Mouse (Mus musculus) lung, adult 18-20 months (tissue): ENCODE measurements at regions not wholly inside any gene's neighbourhood (a gene's known extent, or its start where the extent isn't known, plus 50 kb on each side); places are given as distances from the start of the nearest gene placed in this dataset.

Source experiments
- DNase-seq, 2 experiments: peaks; one replicate each; pipeline ENCODE4 v3.0.0; 2022; ENCODE audit warnings: mixed read lengths in 2 of 2

GRCm38 (mm10) chr1:142838663-142839062, 801.8 kb upstream of the B3galt2 start:
- no peak for DNase-seq

DNA sequence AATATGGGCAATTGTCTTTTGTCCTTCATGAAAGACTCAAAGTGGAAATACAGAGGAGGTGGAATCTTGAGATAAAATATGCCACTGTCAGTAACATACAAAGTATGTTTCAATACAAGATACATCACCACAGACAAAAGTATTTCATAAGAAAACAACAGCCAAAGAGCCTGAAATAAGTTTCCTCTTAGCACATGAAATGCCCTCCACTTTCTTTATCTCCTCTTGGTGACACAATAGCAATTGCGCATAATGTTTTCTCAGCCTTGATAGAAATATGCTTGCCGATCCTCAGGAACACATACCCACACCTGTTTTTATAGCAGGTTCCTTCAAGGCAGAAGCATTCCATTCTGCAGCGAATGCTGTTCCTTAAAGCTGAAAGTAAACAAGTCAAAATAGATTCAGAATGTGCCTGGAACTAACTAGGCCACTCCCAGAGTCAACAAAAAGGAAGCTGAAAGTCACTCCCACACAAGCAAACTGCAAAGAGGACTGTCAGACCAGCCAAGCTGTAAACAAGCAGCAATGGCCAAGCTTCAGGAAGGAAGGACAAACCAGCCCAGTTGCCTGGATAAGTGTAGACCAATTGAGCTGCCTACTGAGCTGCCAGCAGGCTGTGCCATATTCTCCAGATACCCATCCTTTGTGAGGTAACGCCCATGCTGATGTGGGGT, 773.3 kb upstream of the B3galt2 start:
- peak; percentile 3 for DNase-seq

GRCm38 (mm10) chr1:142891842-142892241, 748.6 kb upstream of the B3galt2 start:
- DNase-seq, result no peak

- no peak for DNase-seq
Observed at GRCm38 (mm10) chr1:142893156-142893555, 747.3 kb upstream of the B3galt2 start.

DNA sequence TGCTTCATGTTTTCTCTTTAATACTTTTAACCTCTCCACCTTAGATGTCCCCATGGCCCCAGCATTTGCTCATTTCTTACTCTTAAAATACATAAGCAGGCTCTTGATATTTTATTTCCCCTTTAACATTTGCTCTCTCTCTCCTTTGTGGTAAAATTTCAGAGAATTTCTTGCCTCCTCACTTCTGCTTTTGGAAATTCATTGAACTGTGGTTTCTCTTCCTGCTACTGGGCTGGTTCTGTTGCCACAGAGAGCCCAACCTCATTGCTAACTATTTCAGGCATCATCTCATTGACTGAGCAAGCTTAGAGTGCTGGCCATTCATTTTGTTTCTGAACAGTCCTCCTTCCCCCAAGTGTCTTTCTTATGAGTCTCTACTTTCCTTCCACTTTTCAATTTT, 746.3 kb upstream of the B3galt2 start:
- DNase-seq, result peak in 1 of 2 experiments; percentile 0

GRCm38 (mm10) chr1:142895081-142895480, 745.4 kb upstream of the B3galt2 start:
- no peak for DNase-seq

DNA sequence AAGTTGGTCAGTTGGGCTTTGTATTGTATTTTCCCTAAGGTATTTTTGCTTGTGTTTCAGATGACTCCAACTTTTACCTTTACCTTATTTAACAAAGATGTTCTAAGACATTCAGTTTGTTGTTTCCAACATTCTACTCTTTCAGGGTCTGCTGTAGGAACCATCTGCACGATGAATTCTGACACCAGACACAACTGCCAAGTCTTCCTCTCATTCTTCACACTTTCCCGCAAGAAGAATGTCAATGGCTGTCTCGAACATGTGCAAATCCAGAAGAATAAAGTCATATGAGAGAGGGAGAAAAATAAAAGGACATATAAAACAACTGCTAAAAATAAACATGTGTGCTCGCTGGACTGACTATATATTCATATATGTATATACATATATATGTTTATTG, 730.6 kb upstream of the B3galt2 start:
- no peak for DNase-seq

DNA sequence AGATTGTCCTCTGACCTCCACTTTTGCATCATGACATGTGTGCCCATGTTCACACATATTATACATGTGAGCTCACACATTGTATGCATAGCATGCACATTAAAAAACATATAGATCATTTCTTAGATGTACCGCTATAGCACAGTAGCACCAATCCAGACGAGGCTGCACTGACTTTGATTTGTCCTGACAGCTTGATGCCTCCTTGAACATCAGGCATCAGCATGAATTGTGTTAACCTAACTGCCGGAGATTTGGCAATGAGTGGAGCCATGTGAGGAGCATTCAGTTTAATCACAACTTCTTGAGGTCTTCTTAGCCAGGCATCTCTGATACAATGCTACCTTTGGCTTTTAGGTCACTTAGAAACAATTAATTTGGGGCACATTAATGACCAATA, 683.8 kb upstream of the B3galt2 start:
- no peak for DNase-seq

- DNase-seq, result no peak
Observed at GRCm38 (mm10) chr1:142971475-142971874, 669.0 kb upstream of the B3galt2 start.

GRCm38 (mm10) chr1:142973387-142973786, 667.1 kb upstream of the B3galt2 start:
- no peak for DNase-seq

- no peak for DNase-seq
Observed at GRCm38 (mm10) chr1:142982994-142983393, 657.5 kb upstream of the B3galt2 start.

DNA sequence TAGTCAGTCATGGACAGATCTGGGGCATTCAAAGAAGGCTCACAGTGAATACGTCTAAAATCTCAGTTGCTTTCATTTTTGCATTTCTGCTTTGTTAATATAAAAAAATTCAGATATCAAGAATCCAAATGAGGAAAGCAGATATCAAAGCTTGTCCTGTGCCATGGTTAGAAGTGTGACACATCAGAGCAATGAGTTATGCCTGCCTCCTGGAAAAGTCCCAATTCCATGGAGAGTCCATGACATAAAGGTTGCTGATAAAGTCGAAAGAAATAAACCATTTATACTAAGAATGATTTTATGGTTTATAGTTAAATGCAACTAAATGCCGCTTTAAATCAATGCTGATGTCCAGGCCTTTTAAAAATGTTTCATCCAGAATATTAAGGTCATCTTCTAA, 656.8 kb upstream of the B3galt2 start:
- no peak for DNase-seq

- DNase-seq, result no peak
Observed at GRCm38 (mm10) chr1:142985516-142985915, 654.9 kb upstream of the B3galt2 start.

DNA sequence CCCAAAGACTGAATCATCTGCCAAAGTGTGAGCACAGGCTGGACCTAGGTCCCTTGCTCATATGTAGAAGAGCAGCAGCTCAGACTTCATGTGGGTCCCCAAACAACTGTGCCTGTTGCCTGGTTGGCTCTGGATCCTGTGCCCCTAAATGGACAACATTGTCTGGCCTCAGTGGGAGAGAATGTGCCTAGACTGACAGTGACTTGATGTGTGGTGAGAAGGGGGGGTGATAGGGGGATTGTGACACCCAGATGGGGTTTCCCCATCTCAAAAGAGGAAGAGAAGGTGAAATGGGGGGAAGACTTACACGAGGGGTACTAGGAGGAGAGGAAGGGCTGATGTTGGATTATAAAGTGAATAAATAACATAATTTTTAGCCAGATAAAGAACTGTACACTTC, 640.2 kb upstream of the B3galt2 start:
- DNase-seq, result no peak

- no peak for DNase-seq
Observed at GRCm38 (mm10) chr1:143001112-143001511, 639.4 kb upstream of the B3galt2 start.

DNA sequence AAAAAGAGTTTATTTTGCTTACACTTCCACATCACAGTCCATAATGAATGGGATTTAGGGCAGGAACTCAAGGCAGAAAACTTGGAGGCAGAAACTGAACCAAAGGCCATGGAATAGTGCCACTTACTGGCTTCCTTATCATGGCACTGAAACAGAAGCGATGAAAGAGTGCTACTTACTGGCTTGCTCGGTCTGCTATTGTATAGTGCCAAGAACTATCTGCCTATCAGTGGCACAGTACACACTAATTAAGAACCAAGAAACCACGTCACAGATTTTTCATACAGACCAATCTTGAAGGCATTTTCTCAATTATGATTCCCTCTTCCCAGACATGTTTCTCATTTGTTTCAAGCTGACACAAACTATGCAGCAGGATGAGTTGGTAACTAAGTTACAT, 634.4 kb upstream of the B3galt2 start:
- DNase-seq, result no peak

- no peak for DNase-seq
Observed at GRCm38 (mm10) chr1:143019982-143020381, 620.5 kb upstream of the B3galt2 start.

DNA sequence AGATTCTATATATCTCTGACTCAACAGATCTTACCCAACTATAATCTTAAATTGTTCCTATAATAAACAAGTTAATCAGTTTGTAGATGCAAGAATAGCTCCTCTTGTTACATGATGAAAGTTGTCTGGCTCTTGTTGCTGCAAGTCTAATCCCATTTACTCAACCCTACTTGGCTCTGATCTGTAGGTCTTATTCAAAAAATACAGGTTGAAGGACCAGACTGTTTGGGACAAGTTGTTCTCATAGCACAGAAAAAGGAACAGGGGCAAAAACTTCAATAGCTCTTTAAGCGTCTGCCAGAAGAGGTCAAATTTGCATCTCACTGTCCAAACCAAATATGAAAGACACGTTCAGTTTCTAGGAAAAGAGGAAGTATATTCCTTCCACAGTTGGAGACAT, 587.3 kb upstream of the B3galt2 start:
- DNase-seq, result no peak

GRCm38 (mm10) chr1:143053599-143053998, 586.9 kb upstream of the B3galt2 start:
- DNase-seq, result no peak

DNA sequence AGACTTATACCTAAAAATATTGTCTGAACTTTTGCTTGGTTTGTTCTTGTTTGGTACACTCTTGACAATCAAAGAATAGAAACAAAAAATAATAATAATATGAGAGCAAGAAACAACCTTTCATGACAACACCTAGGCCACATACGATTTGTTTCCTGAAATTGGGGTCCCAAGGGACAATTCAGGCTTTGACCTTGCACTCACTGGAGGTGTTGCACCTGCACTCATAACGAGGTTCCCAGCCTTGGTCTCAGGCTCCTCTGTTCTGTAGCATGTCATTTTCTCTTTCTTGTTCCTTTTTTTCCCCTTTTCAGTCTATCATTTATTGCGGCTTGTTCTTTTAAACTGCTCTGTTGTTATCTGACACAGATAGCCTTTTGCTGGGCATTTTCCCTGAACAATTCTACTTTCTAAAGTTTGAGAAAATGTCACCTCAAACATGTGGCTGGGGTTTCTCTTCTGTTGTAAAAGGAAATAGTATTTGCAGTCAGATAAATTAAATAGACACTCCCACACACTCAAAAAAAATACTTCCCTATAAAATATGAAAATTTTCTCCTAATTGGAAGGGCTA, 585.9 kb upstream of the B3galt2 start:
- no peak for DNase-seq

DNA sequence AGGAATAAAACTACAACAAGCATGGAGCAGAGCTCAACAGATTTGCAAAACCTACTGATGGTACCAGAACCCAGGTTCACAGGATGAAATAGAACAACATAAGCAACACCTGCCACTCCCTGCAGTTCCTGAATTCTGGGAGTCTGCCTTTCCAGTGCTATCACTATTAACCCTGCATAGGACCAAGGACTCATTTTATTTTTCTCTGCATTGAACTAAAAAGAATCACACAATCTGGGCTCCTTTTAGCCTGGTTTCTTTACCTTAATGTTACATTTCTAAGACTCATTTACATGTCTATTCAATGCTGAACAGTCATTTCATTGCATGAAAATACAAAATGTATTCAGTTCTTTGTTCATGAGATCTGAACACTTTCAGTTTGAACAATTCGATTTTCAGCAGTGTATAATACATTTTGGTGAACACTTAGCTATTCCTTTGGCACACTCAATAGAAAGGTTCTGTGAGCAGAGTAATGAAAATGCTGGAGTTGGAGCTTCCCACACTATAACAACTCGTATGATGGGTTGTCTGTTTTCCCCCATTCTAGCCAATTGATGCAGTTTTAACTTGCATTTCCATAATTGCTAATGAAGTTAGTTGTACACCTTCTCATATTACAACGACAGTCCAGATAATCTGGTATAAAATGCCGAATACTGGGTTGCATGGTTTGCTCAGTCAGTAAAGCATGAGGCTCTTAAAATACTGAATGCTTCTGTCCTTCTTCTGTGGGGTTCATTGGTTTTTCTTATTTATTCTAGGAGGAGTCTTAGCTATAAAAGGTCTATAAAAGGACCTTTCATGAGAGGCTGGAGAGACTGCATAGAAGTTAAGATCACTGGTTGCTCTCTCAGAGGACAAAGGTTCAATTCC, 579.5 kb upstream of the B3galt2 start:
- no peak for DNase-seq

- DNase-seq, result no peak
Observed at GRCm38 (mm10) chr1:143065493-143065892, 575.0 kb upstream of the B3galt2 start.

DNA sequence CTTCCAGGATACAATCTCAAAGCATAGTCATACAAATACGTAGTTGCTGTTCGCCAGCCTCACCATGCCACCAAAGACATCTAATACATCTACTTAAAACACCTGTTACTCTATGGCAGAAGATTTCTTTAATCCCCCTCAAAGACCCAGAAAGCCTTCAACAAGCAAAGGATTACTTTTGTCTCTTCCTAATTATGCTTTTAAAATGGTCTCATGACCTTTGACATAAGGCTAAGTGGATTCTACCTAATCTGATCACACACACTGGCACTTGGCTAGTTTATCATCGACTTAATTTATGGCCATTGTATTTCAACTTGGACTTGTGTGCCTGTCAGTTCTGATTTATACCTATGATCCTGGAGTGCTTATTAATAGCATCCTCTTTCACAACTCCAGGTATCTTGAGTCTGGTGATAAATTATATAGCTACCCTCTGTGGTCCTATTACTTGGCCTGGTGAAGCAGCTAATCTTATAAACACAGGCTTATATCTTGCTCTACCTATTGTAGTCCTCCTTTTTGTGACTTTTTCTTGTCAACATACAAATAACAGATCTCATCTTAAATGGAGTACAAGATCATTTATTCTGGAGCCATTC, 568.6 kb upstream of the B3galt2 start:
- DNase-seq, result no peak

GRCm38 (mm10) chr1:143074999-143075398, 565.5 kb upstream of the B3galt2 start:
- no peak for DNase-seq
